Mouse (Mus musculus) stomach, postnatal 0 days (tissue): ENCODE results near the gene Gltp.

Experiments
- CTCF ChIP-seq: IDR thresholded peaks from 2 replicates; pipeline ENCODE4 v1.5.1; 2016; ENCODE audit warnings: antibody characterized with exemption, low read depth, mild to moderate bottlenecking, moderate library complexity
- EP300 ChIP-seq: optimal IDR thresholded peaks from 2 replicates; pipeline ENCODE3; 2016; ENCODE audit warnings: antibody characterized with exemption

DNA sequence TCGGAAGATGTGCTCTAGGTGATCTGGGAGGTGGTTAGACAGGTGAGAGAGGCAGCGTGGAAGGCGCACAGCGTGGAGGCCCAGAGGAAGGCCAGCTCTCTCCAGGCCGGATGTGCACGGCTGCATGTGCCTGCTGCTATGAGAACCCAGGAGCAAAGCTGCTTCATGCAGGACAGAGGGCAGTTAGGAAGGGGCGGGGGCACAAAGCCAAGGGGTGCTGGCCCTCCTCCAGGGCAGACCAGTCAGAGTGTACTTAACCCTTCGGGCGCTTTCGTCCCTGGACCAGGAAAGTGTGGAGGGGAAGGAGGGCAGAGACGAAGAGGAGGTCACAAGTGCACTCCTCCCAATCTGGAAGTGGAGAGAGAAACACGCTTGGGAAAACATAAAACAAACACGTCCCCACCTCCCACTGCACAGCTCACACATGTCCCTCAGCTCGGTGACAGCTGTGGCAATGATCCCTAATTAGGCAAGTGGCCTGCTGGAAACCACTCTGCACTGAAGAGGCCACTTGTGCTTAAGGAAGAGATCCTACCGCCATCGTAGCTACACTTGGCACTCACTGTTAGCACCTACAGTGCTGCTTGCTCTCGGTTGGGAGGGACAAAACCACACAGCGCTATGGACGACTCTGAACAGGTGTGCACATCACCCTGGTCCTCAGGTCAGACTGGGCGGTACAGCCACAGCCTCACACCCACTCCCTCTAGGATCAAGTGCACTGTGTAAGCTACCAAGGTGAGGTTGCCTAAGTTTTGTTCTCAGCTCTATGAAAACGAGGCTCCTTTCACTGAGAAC lies 46.5 kb upstream of the Gltp start:
- TF ChIP-seq CTCF (no peak), EP300 (no peak)
